Mouse (Mus musculus): Measurements from ENCODE around the gene Cela1. TPM values are rescaled to one million over a fixed set of nuclear protein-coding genes. Genes with fewer than 3 reads are reported as not detected.

The Cela1 gene
- polyA plus RNA-seq, 2 experiments, result 2.6 to 2.8 TPM

GRCm38 (mm10) chr15:100637661-100638060, 50.1 kb downstream of the Cela1 start:
- H3K9me3 ChIP-seq (ENCODE audit: control insufficient read depth, low read length), result no peaks in the 10 kb centered on the region
- no peak overlapping the region for H3K4me3 ChIP-seq (replicated peaks; ENCODE audit: low read length)
- H3K4me1 ChIP-seq (ENCODE audit: control insufficient read depth, insufficient read depth, low read length), result peaks cover 14% of the 10 kb centered on the region
- no peak for TF ChIP-seq POLR2A (IDR thresholded peaks at IDR 0.05; ENCODE audit: borderline replicate concordance, extremely low read depth, insufficient read depth, insufficient read length)
- 17% methylated on average over 6 of the region's 6 CpGs for WGBS
- no peak overlapping the region for H3K4me2 ChIP-seq (replicated peaks; ENCODE audit: low read depth, low read length, severe bottlenecking)
- H3K9ac ChIP-seq (ENCODE audit: low read depth, low read length, severe bottlenecking), result no peak overlapping the region
- DNase-seq (ENCODE audit: low spot score) (no peak), ATAC-seq (ENCODE audit: low FRiP score, low read depth) (no peak)
- peaks cover 41% of the 10 kb centered on the region for H3K27me3 ChIP-seq (ENCODE audit: control insufficient read depth, insufficient read depth, low read length)
- H3K27ac ChIP-seq (replicated peaks; ENCODE audit: low read depth, low read length), result no peak overlapping the region
- no peaks in the 10 kb centered on the region for H3K36me3 ChIP-seq (ENCODE audit: control insufficient read depth, insufficient read depth, low read length)

GRCm38 (mm10) chr15:100636700-100637501, 50.8 kb downstream of the Cela1 start, which contains the start of gene Smagp:
Gene Smagp, minus strand, starts transcription at chr15:100636940.
- ATAC-seq (ENCODE audit: low FRiP score, low read depth), result no peak

GRCm38 (mm10) chr15:100635851-100636645, 51.7 kb downstream of the Cela1 start:
- DNase-seq (ENCODE audit: low spot score) (no peak), ATAC-seq (ENCODE audit: low FRiP score, low read depth) (no peak)
- peaks cover 41% of the 10 kb centered on the region for H3K27me3 ChIP-seq (ENCODE audit: control insufficient read depth, insufficient read depth, low read length)
- H3K27ac ChIP-seq (replicated peaks; ENCODE audit: low read depth, low read length), result no peak overlapping the region
- H3K36me3 ChIP-seq (ENCODE audit: control insufficient read depth, insufficient read depth, low read length), result no peaks in the 10 kb centered on the region
- H3K9ac ChIP-seq (ENCODE audit: low read depth, low read length, severe bottlenecking), result peak overlapping the region; percentile 49
- peak overlapping the region; percentile 55 for H3K4me3 ChIP-seq (replicated peaks; ENCODE audit: low read length)
- H3K9me3 ChIP-seq (ENCODE audit: control insufficient read depth, low read length), result no peaks in the 10 kb centered on the region
- peak overlapping the region; percentile 98 for H3K4me2 ChIP-seq (replicated peaks; ENCODE audit: low read depth, low read length, severe bottlenecking)
- 4% methylated on average over 30 of the region's 38 CpGs for WGBS
- TF ChIP-seq POLR2A (IDR thresholded peaks at IDR 0.05; ENCODE audit: borderline replicate concordance, extremely low read depth, insufficient read depth, insufficient read length), result no peak
- peaks cover 14% of the 10 kb centered on the region for H3K4me1 ChIP-seq (ENCODE audit: control insufficient read depth, insufficient read depth, low read length)

More at GRCm38 (mm10) chr15:100636700-100637501, 50.8 kb downstream of the Cela1 start, which contains the start of gene Smagp:
- peak within 1 kb of the TSS; percentile 55 for H3K4me3 ChIP-seq (replicated peaks; ENCODE audit: low read length)
- no peaks in the 10 kb centered on the region for H3K9me3 ChIP-seq (ENCODE audit: control insufficient read depth, low read length)
- no peak for DNase-seq (ENCODE audit: low spot score)
- peaks cover 41% of the 10 kb centered on the region for H3K27me3 ChIP-seq (ENCODE audit: control insufficient read depth, insufficient read depth, low read length)
- H3K36me3 ChIP-seq (ENCODE audit: control insufficient read depth, insufficient read depth, low read length), result no peaks in the 10 kb centered on the region
- 1% methylated on average over 45 of the region's 77 CpGs for WGBS
- peak within 1 kb of the TSS; percentile 49 for H3K9ac ChIP-seq (ENCODE audit: low read depth, low read length, severe bottlenecking)
- TF ChIP-seq POLR2A (IDR thresholded peaks at IDR 0.05; ENCODE audit: borderline replicate concordance, extremely low read depth, insufficient read depth, insufficient read length), result no peak
- no peak within 1 kb of the TSS for H3K27ac ChIP-seq (replicated peaks; ENCODE audit: low read depth, low read length)
- peak within 1 kb of the TSS; percentile 98 for H3K4me2 ChIP-seq (replicated peaks; ENCODE audit: low read depth, low read length, severe bottlenecking)
- H3K4me1 ChIP-seq (ENCODE audit: control insufficient read depth, insufficient read depth, low read length), result peaks cover 14% of the 10 kb centered on the region

GRCm38 (mm10) chr15:100635239-100635638, 52.5 kb downstream of the Cela1 start:
- Histone ChIP-seq H3K4me3 (replicated peaks; ENCODE audit: low read length) (no peak overlapping the region; the same call in 1 of the 2 replicates), H3K27ac (replicated peaks; ENCODE audit: low read depth, low read length) (no peak overlapping the region), H3K4me2 (replicated peaks; ENCODE audit: low read depth, low read length, severe bottlenecking) (no peak overlapping the region), H3K4me1 (ENCODE audit: control insufficient read depth, insufficient read depth, low read length) (peaks cover 14% of the 10 kb centered on the region), H3K9ac (ENCODE audit: low read depth, low read length, severe bottlenecking) (no peak overlapping the region), H3K27me3 (ENCODE audit: control insufficient read depth, insufficient read depth, low read length) (peaks cover 41% of the 10 kb centered on the region), H3K36me3 (ENCODE audit: control insufficient read depth, insufficient read depth, low read length) (no peaks in the 10 kb centered on the region), H3K9me3 (ENCODE audit: control insufficient read depth, low read length) (no peaks in the 10 kb centered on the region)
- 8% methylated on average over 9 of the region's 9 CpGs for WGBS
- no peak for TF ChIP-seq POLR2A (IDR thresholded peaks at IDR 0.05; ENCODE audit: borderline replicate concordance, extremely low read depth, insufficient read depth, insufficient read length)
- no peak for ATAC-seq (ENCODE audit: low FRiP score, low read depth)
- no peak for DNase-seq (ENCODE audit: low spot score)

- no peak overlapping the region for H3K4me2 ChIP-seq (replicated peaks; ENCODE audit: low read depth, low read length, severe bottlenecking)
- H3K36me3 ChIP-seq (ENCODE audit: control insufficient read depth, insufficient read depth, low read length), result no peaks in the 10 kb centered on the region
- WGBS, result 76% methylated on average over 10 of the region's 10 CpGs
- no peak for TF ChIP-seq POLR2A (IDR thresholded peaks at IDR 0.05; ENCODE audit: borderline replicate concordance, extremely low read depth, insufficient read depth, insufficient read length)
- H3K27ac ChIP-seq (replicated peaks; ENCODE audit: low read depth, low read length), result no peak overlapping the region
- H3K27me3 ChIP-seq (ENCODE audit: control insufficient read depth, insufficient read depth, low read length), result peaks cover 40% of the 10 kb centered on the region
- peaks cover 14% of the 10 kb centered on the region for H3K4me1 ChIP-seq (ENCODE audit: control insufficient read depth, insufficient read depth, low read length)
- ATAC-seq (ENCODE audit: low FRiP score, low read depth) (no peak), DNase-seq (ENCODE audit: low spot score) (no peak)
- no peak overlapping the region for H3K9ac ChIP-seq (ENCODE audit: low read depth, low read length, severe bottlenecking)
- no peaks in the 10 kb centered on the region for H3K9me3 ChIP-seq (ENCODE audit: control insufficient read depth, low read length)
- no peak overlapping the region for H3K4me3 ChIP-seq (replicated peaks; ENCODE audit: low read length)
Observed at GRCm38 (mm10) chr15:100633341-100633740, 54.4 kb downstream of the Cela1 start.

Measured in limb, embryonic 14.5 days (tissue).